Mouse (Mus musculus) right cerebral cortex, adult 18-20 months (tissue): ENCODE results near the gene Heca.
A peak's percentile ranks its signal among the peaks of the same experiment; 100 is the strongest.
"Not testable (repeated sequence)": the region's sequence is repeated elsewhere in the genome, so short reads cannot be mapped to it uniquely, and the experiment has no call there.

ENCODE experiments used
- DNase-seq: peaks from one replicate; pipeline ENCODE4 v3.0.0; 2022; ENCODE audit warnings: mixed read lengths

The Heca gene

DNA sequence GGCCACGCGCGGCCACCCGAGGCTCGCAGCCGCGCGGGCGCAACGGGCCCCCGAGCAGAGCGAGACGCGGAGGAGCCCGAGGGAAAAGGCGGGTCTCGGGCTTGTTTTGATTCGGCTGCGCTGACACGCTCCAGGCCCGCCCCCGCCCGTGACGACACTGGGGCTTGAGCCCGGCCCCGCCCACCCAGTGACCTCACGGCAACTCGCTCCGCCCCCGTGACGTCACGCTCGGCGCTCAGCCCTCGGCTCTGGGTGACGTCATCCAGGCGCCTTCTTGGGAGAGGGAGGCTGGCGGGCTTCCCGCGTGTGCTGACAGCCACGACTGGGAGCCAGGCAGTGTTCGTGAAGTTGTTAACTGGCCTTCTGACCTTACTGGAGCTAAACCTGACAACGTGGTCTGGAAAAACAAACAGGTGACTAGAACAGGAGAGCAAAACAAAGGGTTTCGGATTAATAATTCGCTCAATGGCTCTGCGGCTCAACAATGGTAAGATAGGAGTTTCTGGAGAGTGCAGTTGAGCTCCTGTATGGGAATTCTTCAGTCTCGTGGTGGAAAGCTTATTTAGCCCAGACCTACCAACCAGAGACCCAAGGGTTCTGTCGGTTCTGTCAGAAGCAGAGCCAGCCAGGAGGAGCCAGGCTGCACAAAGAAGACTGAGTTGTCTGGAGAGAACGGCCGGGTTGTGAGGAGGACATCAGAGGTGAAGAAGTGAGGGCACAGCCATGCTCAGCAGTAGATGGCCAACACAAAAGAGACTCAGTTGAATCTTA is at the start of gene Heca:
Heca (minus strand) TSS at position 108 of the 771 bp plus-strand sequence.
- DNase-seq = peak; percentile 90

DNA sequence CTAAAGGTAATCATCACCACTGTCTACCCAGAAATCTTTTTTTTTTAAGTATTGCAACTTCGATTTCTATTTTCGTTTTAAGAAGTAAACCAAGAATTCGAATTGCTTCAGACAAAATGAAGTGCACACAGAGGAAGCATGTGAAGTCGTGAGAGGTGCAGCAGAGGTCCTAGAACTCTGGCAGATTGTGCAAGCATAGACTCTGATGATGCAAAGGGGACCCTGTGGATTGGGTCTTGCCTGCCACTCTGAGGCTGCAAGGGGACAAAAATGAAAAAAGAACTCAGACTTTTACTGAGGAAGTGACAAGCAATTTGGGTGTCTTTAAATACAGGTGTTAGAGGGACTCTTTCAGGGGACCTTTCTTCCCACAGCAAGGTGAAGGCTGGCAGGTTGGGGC is 42.7 kb upstream of the Heca start:
- DNase-seq = no peak

DNA sequence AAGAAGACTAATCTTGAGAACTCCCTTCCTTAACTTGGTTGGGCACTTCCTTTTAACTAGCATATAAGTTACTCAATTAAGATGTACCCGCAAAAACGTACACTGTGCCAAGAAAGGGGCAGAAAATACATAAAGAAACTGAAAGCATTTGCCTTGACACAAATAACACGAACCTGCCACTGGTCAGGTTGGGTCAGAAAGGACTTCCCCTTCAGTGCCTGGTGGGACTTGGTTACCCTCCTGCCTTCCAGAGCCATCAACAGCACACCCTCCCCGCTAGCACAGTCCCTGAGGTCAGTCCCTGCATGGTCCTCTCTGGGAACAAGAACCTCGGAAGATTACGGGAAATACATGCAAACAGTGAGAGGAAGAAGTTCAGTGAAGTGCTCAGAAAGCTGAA is 41.3 kb upstream of the Heca start:
- DNase-seq = no peak

DNA sequence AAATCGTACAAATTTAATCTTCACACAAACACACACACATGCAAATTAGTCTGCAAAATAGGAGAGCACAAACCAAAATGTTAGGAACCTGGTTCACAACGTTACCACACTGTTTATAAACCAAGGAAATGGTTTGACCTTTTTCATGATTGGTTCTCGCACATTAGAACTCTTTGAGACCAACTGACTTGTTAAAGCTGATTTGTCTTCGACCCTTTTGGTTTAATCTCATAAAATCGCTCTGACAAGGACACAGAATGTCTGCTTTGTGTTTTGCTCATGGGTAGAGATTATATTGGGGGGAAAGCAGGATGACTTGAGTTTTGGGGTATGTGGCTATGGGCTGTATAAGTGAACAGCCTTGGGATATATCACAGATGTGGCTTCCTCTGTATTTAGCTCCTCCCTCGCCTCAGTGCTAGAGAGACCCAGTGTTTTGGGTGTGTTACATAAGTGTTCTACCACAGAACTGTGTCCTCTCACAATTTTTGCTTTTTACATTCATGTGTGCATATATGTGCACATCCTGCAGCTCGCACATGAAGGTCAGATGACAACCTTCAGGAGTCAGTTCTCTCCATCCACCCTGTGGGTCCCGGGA is 40.1 kb upstream of the Heca start:
- DNase-seq = no peak

DNA sequence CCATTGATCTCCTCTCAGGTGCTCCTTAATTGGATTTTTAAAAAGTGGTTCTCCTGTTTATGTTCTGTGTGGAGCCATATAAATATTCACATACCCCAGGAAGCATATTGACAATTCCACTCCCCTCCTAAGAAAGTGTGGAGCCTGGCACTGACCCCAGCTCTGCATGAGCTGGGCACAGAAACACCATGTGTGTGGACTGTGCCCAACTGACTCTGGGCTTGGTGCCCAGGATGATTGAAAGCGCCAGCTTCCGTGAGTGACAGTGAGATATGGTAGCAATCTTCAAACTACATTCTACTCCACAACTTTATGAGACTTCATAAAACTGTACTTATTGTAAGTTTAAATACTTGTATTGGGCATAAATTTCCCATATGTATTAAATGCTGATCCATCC is 35.4 kb upstream of the Heca start:
- no peak for DNase-seq

DNA sequence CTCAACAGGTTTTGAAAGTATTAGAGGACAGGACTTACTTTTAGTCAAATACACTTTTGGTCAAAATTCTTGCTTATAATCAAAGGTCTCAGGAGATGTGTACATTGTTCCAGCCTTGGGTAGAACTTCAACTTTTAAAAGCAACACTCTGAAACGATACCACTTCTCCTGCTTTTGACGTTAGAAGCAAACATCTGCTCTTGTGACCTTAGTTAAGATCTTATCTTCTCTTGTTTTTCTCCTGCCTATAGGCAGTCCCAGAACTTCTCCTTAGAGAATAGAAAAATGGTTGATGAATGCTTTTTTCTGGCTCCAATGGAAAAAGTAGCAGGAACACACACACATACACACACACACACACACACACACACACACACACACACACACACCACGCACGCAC is 18.2 kb upstream of the Heca start:
- no peak for DNase-seq

DNA sequence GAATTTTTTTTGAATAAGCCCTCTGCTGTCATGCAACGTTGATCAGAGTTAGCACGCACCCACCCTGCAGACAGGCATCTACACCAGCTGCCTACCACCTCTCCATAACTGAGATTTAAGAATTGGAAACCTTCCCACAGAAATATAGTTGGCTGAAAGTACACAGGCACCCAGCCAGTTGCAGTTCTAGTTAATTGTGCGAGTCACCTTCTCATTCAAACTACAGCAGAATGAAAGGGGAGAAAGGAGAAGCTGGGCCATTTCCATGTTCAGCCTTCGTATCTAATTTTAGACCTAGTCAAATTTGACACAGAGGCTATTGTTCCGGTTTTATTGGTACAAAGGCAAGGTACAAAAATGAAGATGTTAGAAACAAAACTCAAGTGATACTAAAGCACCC is 2.9 kb upstream of the Heca start:
- DNase-seq = peak; percentile 51

DNA sequence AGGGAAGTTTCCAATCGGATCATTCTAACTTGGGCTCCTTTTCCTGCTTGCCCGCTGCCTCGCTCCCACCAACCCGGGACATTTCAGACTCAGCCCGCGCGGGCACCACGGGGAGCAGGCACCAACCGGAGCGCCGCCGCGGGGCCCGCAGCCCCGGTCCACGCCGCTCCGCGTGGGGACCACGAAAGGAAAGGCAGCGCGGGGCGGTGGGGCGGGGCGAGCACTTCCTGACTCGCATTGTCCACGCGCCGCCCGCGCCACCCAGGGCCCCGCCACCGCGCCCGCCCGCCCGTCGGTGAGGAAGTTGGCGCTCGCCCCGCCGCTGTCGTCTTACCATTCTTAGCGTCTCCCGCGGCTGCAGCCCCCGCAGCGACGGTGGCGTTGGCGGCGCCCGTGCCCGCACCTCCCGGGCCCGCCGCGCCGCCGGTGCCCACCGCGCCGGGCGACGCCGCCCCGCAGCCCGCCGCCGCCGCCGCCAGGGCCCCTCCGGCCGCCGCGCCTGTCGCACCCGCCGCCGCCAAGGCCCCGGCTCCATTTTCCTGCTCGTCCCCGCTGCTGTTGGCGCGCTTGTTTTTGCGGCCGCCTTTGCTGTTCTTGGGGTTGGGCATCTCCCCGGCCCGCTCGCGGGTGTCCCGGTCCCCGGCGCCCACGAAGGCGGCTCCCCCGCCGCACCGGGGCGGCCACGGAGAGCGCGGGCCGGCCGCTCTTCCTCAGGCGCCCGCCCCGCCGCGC is 526 bp downstream of the Heca start:
- DNase-seq = peak; percentile 75

DNA sequence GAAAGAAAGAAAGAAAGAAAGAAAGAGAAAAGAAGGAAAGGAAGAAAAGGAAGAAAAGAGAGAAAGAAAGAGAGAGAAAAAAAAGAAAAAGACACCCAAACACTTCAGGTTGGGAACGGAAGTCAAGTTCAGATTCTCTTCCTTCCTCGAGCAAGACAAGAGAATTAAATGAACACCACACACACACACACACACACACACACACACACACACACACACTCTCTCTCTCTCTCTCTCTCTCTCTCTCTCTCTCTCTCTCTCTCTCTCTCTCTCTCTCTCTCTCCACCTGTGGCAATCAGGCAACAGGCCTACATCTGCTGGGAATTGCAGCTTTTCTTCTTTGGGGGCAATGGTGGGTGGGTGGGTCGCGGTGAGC is 1.1 kb downstream of the Heca start:
- DNase-seq = not testable (repeated sequence)

DNA sequence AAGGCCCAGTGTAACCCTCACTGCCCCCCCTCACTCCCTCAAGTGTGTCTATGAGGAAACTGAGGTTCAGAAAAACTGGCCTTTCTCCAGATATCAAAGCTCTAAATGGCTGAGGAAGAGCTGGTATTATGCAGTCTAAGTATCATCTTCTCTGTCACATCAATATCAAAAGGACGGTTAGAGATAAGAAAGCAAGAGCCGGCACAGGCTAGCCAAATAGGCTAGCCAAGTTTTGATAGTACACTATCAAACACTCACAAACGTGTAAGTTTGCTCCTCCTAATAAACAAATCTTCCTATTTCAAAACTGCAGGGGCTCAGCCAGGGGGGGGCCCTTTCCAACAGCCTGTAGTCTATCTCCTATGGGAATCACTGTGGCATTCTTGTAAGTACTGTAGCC is 1.8 kb downstream of the Heca start:
- DNase-seq = no peak

DNA sequence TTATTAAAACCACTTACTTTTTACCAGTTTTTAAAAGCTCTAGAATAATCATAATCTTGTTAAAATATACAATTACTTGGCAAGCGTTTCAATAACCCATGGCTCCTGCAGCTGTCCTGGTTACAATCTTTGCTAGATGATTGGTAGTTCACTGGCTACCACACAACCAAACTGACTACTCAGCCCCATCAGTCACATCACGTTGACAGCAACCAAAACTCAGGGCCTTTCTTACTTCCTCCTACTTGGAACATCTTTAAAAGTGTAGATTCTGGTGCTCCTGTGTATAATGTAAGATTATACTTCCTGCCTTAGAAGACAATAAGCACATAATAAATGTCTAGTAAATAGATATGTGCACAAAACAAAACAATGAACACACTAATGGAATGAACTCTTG is 14.2 kb downstream of the Heca start:
- no peak for DNase-seq

DNA sequence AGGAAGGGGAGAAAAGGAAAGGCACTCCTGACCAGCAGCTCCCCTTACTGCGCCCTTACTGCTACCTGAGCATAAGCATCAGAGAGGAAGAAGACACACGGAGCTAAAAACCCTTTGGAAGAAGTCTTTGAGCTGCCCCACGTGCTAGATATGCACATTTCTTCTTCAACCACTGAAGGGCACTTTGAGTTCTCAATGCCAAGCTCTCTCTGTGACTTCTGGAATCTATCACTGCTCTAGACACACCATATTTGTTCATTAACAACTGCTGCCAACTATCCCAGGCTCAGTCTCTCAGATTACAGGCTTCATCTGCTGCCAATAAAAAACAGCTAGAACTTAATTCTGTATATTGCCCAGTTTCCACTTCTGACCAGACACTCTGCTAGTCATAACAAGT is 15.7 kb downstream of the Heca start:
- no peak for DNase-seq

DNA sequence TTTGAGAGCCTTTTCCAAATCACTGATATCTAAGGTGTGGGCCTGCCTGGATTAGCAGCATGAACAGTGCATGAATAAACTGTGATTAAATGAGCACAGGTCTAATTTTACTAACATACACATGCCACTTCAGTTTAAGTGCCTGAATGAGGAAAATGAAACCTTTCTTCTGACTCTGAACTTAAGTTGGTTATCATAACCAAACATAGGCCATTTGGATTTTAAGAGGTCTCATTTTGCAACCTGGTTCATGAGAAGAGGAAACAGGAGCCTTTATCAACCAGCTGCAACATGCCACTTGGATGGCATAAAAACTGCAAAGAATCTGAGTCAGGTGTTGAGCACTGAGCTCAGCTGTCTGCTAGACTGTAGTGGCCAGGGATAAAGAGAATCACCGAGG is 16.7 kb downstream of the Heca start:
- DNase-seq = no peak

DNA sequence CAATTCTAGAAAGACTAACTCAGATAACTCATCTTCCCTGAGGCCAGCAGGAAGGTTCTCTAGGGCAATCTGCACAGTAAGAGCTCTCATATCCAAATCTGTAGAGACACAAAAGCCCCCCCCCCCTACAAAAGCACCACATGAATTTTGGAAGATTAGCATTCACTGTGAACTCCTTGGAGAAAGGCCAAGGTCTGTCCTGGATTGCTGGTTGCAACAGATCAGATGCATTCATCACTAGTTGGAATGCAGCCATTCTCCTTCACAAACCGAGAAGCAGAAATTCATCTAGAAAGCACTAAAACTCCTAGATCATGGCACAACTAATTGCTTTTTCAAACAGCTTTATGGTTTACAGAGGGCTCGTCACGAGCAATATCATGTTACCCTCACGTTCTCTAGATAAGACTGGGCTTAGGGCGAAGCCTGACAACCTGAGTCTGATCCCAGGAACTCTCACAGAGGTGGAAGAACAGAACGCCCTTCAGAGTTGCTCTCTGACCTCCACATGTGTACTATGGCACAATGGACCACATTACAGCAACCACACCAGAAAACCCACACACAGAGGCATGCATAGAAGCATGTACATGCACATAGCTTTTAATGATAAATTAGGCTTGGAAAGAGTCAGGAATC is 17.3 kb downstream of the Heca start:
- peak; percentile 25 for DNase-seq

DNA sequence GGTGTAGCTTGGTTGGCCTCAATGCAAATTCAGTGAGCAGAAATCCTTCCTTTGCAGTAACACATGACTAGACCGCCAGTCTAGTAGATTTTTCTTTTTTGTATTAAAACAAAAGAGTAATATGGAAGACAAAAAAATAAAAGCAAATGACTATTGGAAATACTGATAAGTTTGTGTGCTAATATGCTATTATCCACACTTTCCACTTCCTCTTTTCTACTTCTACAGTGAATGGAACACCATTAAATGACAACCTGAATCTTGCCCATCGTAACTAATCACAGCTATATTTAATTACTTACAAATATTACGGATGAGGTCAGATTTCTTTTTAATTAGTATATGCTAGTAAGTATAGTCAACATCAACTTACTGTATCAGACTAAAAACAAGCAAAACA is 22.7 kb downstream of the Heca start:
- DNase-seq = no peak

DNA sequence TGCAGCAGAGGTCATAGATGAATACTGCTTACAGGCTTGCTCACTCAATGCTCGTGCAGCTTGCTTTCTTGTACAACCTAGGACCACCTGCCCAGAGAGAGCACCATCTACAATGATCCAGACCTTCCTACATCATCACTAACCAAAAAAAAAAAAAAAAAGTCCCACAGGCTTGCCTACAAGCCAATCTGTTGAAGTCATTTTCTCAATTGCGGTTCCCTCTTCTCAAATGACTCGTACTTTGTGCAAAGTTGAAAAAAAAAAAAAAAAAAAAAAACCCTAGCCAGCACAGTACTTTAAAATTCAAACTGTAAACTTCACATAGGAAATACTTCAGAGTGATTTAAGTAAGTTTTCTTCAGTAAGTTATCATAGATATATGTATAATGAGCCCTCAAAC is 23.7 kb downstream of the Heca start:
- DNase-seq = no peak

DNA sequence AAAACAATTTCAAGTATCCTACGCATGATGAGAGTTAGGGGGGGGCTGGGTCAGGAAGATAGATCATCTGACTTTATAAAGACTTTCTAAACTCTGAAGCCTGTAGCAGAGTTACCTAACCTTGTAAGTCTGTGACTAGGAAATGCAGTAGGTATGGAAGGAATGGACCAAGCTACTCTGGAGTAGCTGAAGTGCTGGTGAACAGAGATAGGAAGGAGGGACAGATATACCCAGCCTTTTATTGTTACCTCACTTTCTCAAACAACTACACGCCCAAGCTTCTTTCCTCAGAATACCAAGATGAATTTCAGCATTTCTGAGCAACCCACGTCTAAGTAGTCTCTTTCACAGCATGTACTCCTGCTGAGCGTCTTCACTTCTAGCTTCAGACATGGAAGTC is 26.5 kb downstream of the Heca start:
- DNase-seq = no peak

DNA sequence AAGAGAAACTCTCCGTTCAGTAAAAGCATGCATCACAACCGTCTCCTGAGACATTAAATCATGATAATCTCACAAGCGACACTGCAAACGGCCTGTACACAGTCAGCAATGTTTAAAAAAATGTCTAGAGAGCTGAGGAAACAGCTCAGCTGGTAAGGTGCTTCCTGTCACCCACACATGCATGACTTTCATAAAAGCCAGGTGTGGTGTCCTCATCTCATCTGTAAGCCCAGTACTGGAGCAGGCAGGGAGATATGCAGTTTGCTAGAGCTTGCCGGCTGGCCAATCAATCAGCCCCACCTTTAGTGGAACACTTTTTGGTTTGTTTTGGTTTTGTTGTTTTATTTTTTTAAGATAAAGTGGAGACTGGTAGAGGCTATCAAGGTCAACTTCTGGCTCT is 27.9 kb downstream of the Heca start:
- DNase-seq = no peak

DNA sequence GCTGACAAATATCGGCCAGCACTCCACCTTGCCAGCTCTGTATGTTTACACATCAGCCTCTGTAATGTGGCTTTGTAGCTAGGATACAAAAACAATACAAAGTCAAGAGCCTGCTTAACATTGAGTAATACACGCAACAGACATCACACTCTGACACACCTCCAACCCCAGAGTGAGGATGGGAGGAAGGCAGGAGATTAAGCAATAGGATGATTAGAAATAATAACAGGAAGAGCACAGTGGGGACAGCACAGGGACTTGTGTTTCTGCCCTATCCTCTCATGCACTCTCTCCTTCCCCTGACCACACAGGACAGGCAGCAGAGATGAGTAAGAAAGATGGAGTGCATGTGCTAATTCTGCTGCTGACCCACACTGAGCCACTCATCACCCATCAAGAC is 28.8 kb downstream of the Heca start:
- DNase-seq = no peak

DNA sequence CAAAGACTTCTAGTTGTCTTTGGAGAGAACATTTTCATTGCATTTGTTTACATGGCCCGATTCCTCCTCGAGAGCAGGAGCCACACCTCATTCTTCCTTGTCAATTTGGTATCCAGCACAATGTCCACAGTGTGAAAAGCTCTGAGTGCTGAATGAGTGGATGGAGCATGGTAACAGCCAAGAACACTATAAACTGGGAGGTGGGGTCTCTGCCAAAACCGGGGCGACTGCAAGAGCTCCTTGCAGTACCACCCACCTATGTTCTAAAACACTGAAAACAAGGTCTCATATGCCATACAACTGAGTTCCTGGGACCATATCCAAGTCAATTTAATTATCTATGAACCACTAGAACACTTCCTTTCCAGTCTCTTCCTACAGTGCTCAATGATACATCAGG is 39.1 kb downstream of the Heca start:
- peak; percentile 57 for DNase-seq

DNA sequence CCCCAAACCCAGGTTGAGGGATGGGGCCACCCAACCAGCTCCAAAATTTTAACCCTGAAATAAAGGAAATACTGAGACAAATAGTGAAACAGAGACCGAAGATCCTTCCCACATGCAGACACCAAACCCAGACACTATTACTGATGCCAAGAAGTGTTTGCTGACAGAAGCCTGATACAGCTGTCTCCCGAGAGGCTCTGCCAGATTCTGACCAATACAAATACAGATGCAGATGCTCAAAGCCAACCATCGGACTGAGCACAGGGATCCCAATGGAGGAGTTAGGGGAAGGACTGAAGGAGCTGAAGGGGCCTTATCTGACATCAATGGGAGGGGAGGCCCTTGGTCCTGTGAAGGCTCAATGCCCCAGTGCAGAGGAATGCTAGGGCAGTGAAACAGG is 41.5 kb downstream of the Heca start:
- DNase-seq = not testable (repeated sequence)

DNA sequence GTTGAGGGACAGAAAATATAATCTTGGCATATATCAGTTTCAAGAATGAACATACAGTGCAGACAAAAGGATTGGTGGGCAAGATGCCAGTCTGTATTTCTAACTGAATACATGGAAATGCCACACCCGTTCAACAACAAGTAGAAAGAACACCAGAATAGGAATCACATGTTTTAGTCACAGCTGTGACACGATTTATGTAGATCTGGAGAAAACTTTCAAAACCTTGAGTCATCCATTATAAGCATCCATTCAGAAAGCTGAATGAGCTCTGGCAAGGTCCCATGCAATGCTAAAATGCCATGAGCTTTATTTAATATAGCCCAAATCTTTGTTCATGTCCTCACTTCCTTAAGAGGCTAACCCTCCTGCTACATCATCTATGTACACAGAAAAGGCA is 44.4 kb downstream of the Heca start:
- peak; percentile 9 for DNase-seq

DNA sequence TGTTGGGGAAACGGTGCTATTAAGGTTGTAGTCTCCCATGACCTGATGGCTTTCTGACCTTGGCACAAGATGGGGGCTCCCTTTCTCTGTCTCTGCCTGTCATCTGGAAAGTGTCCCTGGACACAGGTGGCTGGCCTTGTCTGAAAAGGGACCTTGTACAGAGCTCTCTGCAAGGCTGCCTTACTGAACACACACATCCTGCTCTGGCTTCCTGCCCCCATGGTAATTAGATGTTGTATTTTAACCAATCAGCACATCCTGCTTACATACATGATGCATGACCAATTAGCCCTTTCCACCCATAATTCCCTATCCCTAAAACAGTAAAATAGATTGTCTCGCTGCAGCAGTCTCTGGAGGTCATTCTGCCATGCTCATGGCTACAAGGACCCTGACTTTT is 67.1 kb downstream of the Heca start:
- DNase-seq = no peak

DNA sequence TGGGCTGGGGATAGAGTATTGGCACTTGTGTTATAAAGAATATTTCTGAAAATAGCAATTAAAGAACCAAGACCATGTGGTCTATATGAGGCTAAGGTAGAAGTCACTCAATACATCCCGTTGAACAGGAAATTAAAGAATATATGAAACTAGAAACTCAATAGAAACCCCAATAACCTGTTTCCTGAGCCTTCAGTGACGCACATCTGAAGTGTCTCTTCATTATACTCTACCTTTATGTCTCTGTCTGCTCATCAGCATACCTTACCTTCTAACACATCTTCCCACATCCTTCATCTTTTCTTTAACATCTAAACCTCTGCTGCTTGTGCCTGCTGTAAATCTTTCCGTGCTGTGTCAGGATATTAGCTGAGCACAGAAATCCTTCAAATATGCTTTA is 67.8 kb downstream of the Heca start:
- DNase-seq = no peak
